Mouse (Mus musculus): ENCODE measurements around the gene Themis. TPM values are rescaled to one million over a fixed set of nuclear protein-coding genes. Genes with fewer than 3 reads are reported as not detected.

Gene Themis
- total and polyA plus RNA-seq, 3 experiments: 0.06 to 0.11 (median 0.08) TPM

DNA sequence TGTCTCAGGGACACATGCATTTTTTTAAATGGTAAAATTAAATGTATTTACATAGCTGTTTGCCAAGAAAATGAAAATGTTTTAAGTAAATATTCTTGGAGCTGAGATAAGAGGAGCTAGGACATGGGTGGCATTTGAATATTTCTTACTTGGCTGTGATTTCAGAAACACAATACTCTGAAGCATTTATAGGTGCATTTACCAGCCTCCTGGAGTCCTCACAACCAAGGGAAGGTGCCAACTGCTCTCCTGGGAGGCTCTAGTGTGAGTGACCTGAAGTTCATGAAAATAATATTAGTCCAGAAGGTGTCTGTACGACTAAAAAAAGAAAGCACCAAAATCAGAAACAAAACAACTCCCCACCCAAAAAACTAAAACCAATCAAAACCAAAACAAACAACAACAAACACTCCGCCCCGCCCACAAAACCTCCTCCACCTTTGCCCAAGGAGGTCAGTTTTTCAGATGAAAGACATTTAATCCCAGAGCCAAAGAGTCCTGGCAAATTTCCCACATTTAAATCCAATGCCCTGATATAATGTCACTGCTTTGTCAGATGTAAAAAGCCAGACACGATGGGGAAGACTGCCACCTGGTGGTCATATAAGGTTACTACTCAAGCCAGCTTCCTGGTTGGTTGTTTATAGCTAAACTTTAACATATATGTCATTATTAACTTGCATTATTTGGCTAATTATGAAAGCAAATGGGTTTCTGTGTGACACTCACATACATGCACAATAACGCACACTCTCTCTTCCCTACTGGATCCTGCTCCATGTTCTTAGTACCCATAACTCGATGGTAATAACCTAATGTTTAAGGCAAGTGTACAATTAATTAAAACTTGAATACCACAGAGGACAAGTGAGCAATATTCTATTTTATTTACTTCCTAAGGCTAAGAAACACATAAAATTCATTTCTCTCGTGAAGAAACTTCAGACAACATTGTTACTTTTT lies 175.9 kb downstream of the Themis start:
- Histone ChIP-seq H3K27ac (no peak overlapping the region), H3K4me1 (ENCODE audit: control insufficient read depth, insufficient read depth, low read length) (no peaks in the 10 kb centered on the region), H3K79me2 (replicated peaks; ENCODE audit: control insufficient read depth, insufficient read depth, low read length) (no peaks in the 10 kb centered on the region), H3K4me3 (no peak overlapping the region), H3K9ac (ENCODE audit: low read depth, low read length) (no peak overlapping the region), H3K27me3 (ENCODE audit: control insufficient read depth, insufficient read depth, low read length) (no peaks in the 10 kb centered on the region), H3K36me3 (ENCODE audit: control insufficient read depth, insufficient read depth, low read length) (no peaks in the 10 kb centered on the region)
- intact Hi-C loops (cut with DNase I): loop anchor here (2.0 to 5.0 kb wide), 2 partner anchors 359 to 1077 kb away; no protein-coding TSS in a partner anchor
- TF ChIP-seq EP300 (IDR thresholded peaks at IDR 0.05; ENCODE audit: insufficient read depth, low read depth, low read length): no peak
- no peak for TF ChIP-seq POLR2A (IDR thresholded peaks at IDR 0.05; ENCODE audit: insufficient read depth, low read depth, low read length)
- TF ChIP-seq CTCF (IDR thresholded peaks at IDR 0.05): peak; percentile 89
- peak; percentile 2 to 20 for DNase-seq
- 24% methylated on average over 7 of the region's 7 CpGs for WGBS

- no peaks in the 10 kb centered on the region for H3K27me3 ChIP-seq (ENCODE audit: control insufficient read depth, insufficient read depth, low read length)
- DNase-seq: no peak
- H3K9ac ChIP-seq (ENCODE audit: low read depth, low read length): no peak overlapping the region
- no peaks in the 10 kb centered on the region for H3K4me1 ChIP-seq (ENCODE audit: control insufficient read depth, insufficient read depth, low read length)
- H3K27ac ChIP-seq: no peak overlapping the region
- TF ChIP-seq POLR2A (IDR thresholded peaks at IDR 0.05; ENCODE audit: insufficient read depth, low read depth, low read length) (no peak), CTCF (IDR thresholded peaks at IDR 0.05) (no peak), EP300 (IDR thresholded peaks at IDR 0.05; ENCODE audit: insufficient read depth, low read depth, low read length) (no peak)
- H3K36me3 ChIP-seq (ENCODE audit: control insufficient read depth, insufficient read depth, low read length): no peaks in the 10 kb centered on the region
- H3K79me2 ChIP-seq (replicated peaks; ENCODE audit: control insufficient read depth, insufficient read depth, low read length): no peaks in the 10 kb centered on the region
- intact Hi-C loops (cut with DNase I): no loop called here
- WGBS: 88% methylated on average over 2 of the region's 2 CpGs
- H3K4me3 ChIP-seq: no peak overlapping the region
These were observed 188.0 kb downstream of the Themis start for GRCm38 (mm10) chr10:28856154-28856553.

- TF ChIP-seq CTCF (IDR thresholded peaks at IDR 0.05) (no peak), EP300 (IDR thresholded peaks at IDR 0.05; ENCODE audit: insufficient read depth, low read depth, low read length) (no peak), POLR2A (IDR thresholded peaks at IDR 0.05; ENCODE audit: insufficient read depth, low read depth, low read length) (no peak)
- no peaks in the 10 kb centered on the region for H3K79me2 ChIP-seq (replicated peaks; ENCODE audit: control insufficient read depth, insufficient read depth, low read length)
- WGBS: 71% methylated on average over 4 of the region's 4 CpGs
- no peaks in the 10 kb centered on the region for H3K4me1 ChIP-seq (ENCODE audit: control insufficient read depth, insufficient read depth, low read length)
- H3K9ac ChIP-seq (ENCODE audit: low read depth, low read length): no peak overlapping the region
- intact Hi-C loops (cut with DNase I): no loop called here
- H3K4me3 ChIP-seq: no peak overlapping the region
- H3K36me3 ChIP-seq (ENCODE audit: control insufficient read depth, insufficient read depth, low read length): no peaks in the 10 kb centered on the region
- no peaks in the 10 kb centered on the region for H3K27me3 ChIP-seq (ENCODE audit: control insufficient read depth, insufficient read depth, low read length)
- H3K27ac ChIP-seq: no peak overlapping the region
- no peak for DNase-seq
These were observed 202.6 kb downstream of the Themis start for GRCm38 (mm10) chr10:28870580-28871354.

DNA sequence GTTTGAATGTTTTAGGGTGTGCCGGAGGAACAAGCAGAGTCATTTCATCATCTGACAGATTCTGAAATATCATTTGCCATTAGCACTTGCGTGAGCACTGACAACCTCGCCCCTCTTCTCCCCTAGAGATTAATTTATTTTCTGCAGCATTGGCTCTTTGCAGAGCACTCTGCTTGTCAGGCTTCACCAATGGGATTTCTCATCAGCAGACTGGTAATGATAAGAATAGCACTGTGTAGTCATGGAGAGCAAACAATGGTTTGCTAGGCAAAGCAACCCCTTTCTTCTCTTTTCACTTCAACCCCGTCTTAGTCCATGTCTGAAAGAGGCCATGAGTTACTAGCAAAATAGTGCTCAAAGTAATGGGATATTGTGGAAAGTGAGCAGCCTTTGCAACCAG lies 206.4 kb downstream of the Themis start:
- TF ChIP-seq EP300 (IDR thresholded peaks at IDR 0.05; ENCODE audit: insufficient read depth, low read depth, low read length) (no peak), POLR2A (IDR thresholded peaks at IDR 0.05; ENCODE audit: insufficient read depth, low read depth, low read length) (no peak), CTCF (IDR thresholded peaks at IDR 0.05) (no peak)
- no peaks in the 10 kb centered on the region for H3K79me2 ChIP-seq (replicated peaks; ENCODE audit: control insufficient read depth, insufficient read depth, low read length)
- intact Hi-C loops (cut with DNase I): no loop called here
- no peak overlapping the region for H3K27ac ChIP-seq
- no peaks in the 10 kb centered on the region for H3K4me1 ChIP-seq (ENCODE audit: control insufficient read depth, insufficient read depth, low read length)
- no peak overlapping the region for H3K4me3 ChIP-seq
- H3K36me3 ChIP-seq (ENCODE audit: control insufficient read depth, insufficient read depth, low read length): no peaks in the 10 kb centered on the region
- H3K27me3 ChIP-seq (ENCODE audit: control insufficient read depth, insufficient read depth, low read length): no peaks in the 10 kb centered on the region
- DNase-seq: no peak
- H3K9ac ChIP-seq (ENCODE audit: low read depth, low read length): no peak overlapping the region
- WGBS: 50% methylated on average over 4 of the region's 4 CpGs

DNA sequence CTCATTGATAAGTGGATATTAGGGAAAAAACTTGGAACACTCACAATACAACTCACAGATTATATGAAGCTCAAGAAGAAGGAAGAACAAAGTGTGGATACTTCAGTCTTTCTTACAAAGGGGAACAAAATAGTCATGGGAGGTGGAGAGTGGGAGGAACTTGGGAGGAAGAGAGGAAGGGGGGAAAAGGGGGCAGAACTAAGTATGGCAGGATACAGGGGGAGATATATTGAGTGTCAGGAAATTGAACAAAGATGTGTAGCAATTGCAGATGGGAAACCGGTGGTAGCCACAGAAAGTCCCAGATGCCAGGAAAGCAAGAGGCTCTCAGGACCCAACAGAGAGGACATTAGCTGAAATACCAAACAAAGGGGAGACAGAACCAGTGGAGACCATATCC lies 219.5 kb downstream of the Themis start:
- H3K9ac ChIP-seq (ENCODE audit: low read depth, low read length): no peak overlapping the region
- no peaks in the 10 kb centered on the region for H3K27me3 ChIP-seq (ENCODE audit: control insufficient read depth, insufficient read depth, low read length)
- WGBS: 55% methylated on average over 1 of the region's 1 CpGs

More for the DNA sequence above, 219.5 kb downstream of the Themis start:
- Histone ChIP-seq H3K36me3 (ENCODE audit: control insufficient read depth, insufficient read depth, low read length) (no peaks in the 10 kb centered on the region), H3K4me1 (ENCODE audit: control insufficient read depth, insufficient read depth, low read length) (no peaks in the 10 kb centered on the region), H3K79me2 (replicated peaks; ENCODE audit: control insufficient read depth, insufficient read depth, low read length) (no peaks in the 10 kb centered on the region), H3K4me3 (no peak overlapping the region), H3K27ac (no peak overlapping the region)
- intact Hi-C loops (cut with DNase I): no loop called here
- no peak for TF ChIP-seq POLR2A (IDR thresholded peaks at IDR 0.05; ENCODE audit: insufficient read depth, low read depth, low read length)
- no peak for TF ChIP-seq CTCF (IDR thresholded peaks at IDR 0.05)
- no peak for TF ChIP-seq EP300 (IDR thresholded peaks at IDR 0.05; ENCODE audit: insufficient read depth, low read depth, low read length)
- DNase-seq: no peak
